Mouse (Mus musculus) E14TG2a.4 (cell line): Measurements from ENCODE around the gene Gm49369.

Experiments used
- H3K27me3 ChIP-seq: 2 replicates; pipeline ENCODE4 v1.6.1; 2014; ENCODE audit warnings: low read length, control low read depth; ENCODE audit not compliant: insufficient read depth
- H3K36me3 ChIP-seq: 2 replicates; pipeline ENCODE4 v1.6.1; 2014; ENCODE audit warnings: low read length, control low read depth; ENCODE audit not compliant: insufficient read depth
- H3K4me1 ChIP-seq: replicated peaks from 2 replicates; pipeline ENCODE4 v1.6.1; 2014; ENCODE audit warnings: low read depth, low read length, control low read depth
- H3K4me3 ChIP-seq: replicated peaks from 2 replicates; pipeline ENCODE4 v1.5.1; 2014; ENCODE audit warnings: mild to moderate bottlenecking, low read length
- H3K9me3 ChIP-seq: 2 replicates; pipeline ENCODE4 v1.6.1; 2014; ENCODE audit warnings: low read length, control low read depth
- CTCF ChIP-seq: conservative IDR thresholded peaks from 2 replicates; pipeline ENCODE4 v1.5.1; 2014; ENCODE audit warnings: low read length
- NANOG ChIP-seq: IDR thresholded peaks from 2 replicates; pipeline ENCODE4 v1.6.1; 2014; ENCODE audit warnings: borderline replicate concordance, low read length, mixed read lengths
- POU5F1 ChIP-seq: IDR thresholded peaks from 2 replicates; pipeline ENCODE4 v1.6.1; 2014; ENCODE audit warnings: low read length, borderline replicate concordance

The Gm49369 gene

DNA sequence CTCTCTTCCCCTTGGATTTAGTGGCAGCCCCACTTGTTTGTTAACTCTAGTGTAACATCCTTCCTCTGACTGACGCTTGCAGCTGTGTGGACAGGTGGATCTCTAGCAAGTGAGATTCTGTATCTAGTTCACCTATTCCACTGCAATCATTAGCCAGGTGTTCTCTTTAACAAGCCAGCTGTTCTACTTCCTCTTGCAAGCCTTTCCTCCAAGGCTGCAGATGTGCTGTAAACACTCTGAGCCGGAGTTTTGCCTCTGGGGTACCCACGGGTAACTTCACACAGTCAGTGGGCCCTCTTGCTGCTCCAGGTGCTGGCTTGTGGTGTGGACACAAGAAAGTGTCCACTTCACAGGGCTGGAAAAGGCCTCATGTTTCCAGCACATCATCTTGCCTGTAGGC, 24.9 kb downstream of the Gm49369 start:
- Histone ChIP-seq H3K9me3 (no peaks in the 10 kb centered on the region), H3K4me3 (no peak overlapping the region), H3K4me1 (0 out of 2 replicates have a peak, but pooled peaks cover 2% of the 10 kb centered on the region), H3K36me3 (no peaks in the 10 kb centered on the region), H3K27me3 (peaks cover 31% of the 10 kb centered on the region)
- TF ChIP-seq POU5F1, result no peak

DNA sequence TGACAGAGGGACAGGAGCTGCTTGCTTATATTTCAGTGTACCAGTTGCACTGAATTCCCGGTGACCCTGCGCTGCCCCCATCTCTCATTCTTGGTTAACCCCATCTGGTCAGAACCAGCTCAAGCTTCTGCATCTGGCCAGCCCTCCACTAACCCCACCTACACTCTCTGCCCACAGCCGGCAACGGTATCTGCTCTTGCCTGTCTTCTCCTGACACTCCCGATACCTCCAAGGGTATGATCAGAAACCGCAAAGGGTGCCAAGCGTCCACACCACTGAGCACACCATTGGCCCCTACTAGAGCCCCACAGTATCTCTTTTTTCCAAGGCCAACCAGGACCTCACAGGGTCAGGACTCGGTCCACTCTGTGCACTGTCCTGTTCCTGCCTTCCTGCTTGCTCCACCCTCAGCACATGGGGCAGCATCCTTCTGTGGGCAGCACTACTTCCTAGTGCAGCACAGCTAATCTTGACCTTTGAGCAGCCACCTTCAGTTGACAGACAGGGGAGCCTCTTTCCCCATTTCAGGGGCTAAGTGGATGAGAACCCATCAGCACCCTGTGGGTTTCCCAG, 27.7 kb downstream of the Gm49369 start:
- Histone ChIP-seq H3K4me3 (no peak overlapping the region), H3K9me3 (no peaks in the 10 kb centered on the region), H3K4me1 (peaks cover 2% of the 10 kb centered on the region), H3K36me3 (no peaks in the 10 kb centered on the region), H3K27me3 (peaks cover 30% of the 10 kb centered on the region)
- TF ChIP-seq NANOG (no peak), CTCF (no peak), POU5F1 (no peak)

DNA sequence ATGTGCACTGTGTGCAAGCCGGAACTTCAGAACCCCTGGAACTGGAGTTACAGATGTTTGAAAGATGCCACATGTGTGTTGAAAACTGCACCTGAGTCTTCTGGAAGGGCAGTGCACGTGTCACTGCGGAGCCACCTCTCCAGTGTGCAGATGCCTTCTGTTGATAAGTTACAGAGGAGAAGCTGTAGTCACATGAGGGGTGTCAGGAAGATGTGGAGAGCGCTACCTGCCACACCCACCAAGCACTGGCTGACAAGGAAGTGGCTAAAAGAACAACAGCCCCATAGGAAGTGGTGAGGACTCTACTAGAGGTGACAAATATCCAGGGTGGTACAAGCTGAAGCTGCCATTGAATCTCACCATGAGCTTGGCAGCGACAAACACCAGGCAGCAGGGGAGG, 28.6 kb downstream of the Gm49369 start:
- H3K36me3 ChIP-seq, result no peaks in the 10 kb centered on the region
- TF ChIP-seq NANOG, result no peak
- TF ChIP-seq POU5F1, result no peak
- peaks cover 27% of the 10 kb centered on the region for H3K27me3 ChIP-seq
- H3K4me1 ChIP-seq, result peaks cover 11% of the 10 kb centered on the region
- no peak overlapping the region for H3K4me3 ChIP-seq
- no peaks in the 10 kb centered on the region for H3K9me3 ChIP-seq

DNA sequence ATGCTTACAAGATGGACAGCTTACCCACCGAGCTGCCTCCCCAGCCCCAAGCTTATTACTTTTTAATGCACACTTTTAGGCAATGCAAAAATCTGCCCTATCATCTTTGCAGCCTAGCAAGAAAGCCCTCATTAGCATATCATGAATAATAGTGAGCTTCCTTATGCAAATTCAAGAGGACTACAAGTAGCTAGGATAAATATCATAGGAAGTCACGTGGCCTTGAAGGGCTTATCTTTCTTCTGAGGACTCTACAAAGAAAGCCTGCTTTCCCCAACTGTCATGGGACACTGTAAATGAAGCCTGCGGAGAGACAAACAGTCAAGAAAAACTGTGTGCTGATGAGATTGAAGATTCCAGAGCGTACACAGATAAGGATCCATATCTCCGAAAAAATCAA, 30.9 kb downstream of the Gm49369 start:
- no peak for TF ChIP-seq POU5F1
- TF ChIP-seq NANOG, result no peak
- no peak for TF ChIP-seq CTCF
- Histone ChIP-seq H3K4me3 (no peak overlapping the region), H3K27me3 (peaks cover 21% of the 10 kb centered on the region)

DNA sequence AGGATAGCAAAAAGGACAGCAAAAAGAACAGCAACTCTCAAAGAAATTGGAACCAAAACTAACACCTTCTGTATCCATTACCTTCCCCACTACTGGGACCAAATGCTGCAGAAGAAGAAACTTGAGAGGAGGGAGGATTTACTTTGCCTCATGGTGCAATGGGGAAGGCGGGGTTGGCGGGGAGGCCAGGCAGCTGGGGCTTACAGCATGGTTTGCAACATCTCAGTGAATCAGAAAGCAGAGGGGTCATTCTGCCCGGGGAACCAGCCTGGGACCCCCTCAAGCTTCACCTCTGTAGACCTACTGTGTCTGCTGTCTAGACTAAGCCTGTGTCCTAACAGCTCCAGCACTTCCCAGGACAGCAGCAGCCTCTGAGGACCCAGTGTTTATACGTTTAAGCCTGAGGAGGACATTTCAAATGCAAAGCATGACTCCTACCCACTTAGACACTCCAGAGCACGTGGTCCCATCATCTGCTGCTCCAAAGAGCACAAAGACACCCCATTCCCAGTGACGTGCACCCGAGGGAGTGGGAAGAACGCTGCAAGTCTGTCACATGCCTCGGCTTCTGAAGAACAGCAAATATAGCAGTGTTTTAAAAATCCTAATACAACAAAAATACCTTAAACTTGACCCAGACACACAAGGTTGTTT, 33.0 kb downstream of the Gm49369 start:
- TF ChIP-seq NANOG (no peak), POU5F1 (no peak), CTCF (no peak)
- Histone ChIP-seq H3K4me1 (peaks cover 29% of the 10 kb centered on the region), H3K4me3 (no peak overlapping the region), H3K9me3 (no peaks in the 10 kb centered on the region), H3K36me3 (no peaks in the 10 kb centered on the region), H3K27me3 (0 out of 2 replicates have a peak, but pooled peaks cover 4% of the 10 kb centered on the region)

More for the DNA sequence above, 30.9 kb downstream of the Gm49369 start:
- Histone ChIP-seq H3K4me1 (peaks cover 23% of the 10 kb centered on the region), H3K9me3 (no peaks in the 10 kb centered on the region), H3K36me3 (no peaks in the 10 kb centered on the region)

DNA sequence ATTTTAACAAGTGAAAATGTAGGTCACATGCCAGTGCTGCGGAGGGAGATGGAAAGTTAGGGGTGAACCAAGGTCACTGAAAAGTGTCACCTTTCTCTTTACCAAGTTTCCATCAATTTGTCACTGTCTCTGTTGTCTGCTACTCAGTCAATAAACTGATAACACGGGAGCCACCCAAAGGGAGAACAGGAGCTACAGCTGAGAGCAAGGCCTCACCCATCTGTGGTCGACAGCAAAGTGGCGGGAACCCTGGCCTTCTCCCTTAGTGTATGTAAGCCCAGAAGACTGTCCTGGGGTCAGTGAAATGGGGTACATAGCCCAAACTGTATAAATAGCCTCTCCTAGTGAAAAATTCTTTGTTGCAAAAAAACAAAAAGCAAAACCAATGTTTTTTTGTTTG, 34.9 kb downstream of the Gm49369 start:
- Histone ChIP-seq H3K4me1 (peaks cover 27% of the 10 kb centered on the region), H3K4me3 (no peak overlapping the region), H3K27me3 (0 out of 2 replicates have a peak, but pooled peaks cover 4% of the 10 kb centered on the region), H3K36me3 (no peaks in the 10 kb centered on the region), H3K9me3 (no peaks in the 10 kb centered on the region)
- TF ChIP-seq POU5F1, result no peak
- TF ChIP-seq CTCF, result no peak
- no peak for TF ChIP-seq NANOG

DNA sequence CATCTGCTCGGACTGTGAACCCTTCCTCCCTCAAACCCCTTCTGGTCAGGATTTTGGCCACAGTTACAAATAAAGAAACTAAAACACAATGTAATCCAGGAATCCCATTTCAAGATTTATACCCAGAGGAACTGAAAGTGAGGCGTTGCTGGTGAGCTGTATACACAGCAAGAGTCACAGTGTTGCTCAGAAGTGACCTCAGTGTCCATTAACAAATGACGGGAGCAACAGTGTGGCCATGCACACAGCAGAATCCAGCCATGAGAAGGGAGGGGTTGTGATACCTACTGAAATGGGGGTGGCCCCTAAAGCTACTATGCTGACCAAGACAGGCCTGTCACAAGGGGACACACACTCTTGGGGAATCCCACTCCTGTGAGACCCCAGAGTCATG, 40.2 kb downstream of the Gm49369 start:
- H3K4me1 ChIP-seq, result peaks cover 6% of the 10 kb centered on the region
- H3K4me3 ChIP-seq, result no peak overlapping the region
- no peaks in the 10 kb centered on the region for H3K36me3 ChIP-seq
- TF ChIP-seq CTCF, result no peak
- no peak for TF ChIP-seq NANOG
- TF ChIP-seq POU5F1, result no peak
- H3K27me3 ChIP-seq, result peaks cover 16% of the 10 kb centered on the region; the same call in 1 of the 2 replicates
- H3K9me3 ChIP-seq, result no peaks in the 10 kb centered on the region

DNA sequence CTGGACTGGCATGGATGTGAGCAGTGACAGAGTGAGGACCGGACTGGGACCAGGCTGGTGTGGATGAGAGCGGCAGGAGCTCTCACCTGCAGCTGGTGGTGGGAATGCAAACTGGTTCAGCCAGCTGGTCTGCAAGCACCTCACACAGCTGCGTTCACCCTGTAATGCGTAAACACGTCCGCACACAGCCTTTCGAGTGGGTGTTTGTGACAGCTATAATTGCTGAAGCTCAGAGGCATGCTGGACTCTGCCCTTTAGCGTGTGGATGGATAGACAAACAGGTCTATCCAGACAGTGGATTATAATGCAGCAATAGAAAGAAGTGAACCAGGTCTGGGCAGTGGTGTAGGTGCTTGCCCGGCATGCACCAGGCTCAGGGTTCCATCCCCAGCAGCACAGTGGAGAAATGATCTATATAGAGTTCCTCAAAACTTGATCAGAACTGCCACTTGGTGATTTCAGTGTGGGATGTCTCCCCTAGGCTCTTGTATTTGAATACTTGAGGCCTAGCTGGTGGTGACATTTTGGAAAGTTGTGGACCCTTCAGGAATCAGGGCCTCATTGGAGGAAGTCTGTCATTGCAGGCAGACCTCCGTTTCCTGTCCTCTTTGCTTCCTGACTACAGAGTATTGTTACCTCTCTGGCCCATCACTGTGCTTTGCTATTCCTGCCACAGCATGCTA, 40.8 kb downstream of the Gm49369 start:
- Histone ChIP-seq H3K27me3 (peaks cover 16% of the 10 kb centered on the region; the same call in 1 of the 2 replicates), H3K4me1 (peaks cover 6% of the 10 kb centered on the region), H3K4me3 (no peak overlapping the region), H3K9me3 (no peaks in the 10 kb centered on the region), H3K36me3 (no peaks in the 10 kb centered on the region)
- TF ChIP-seq NANOG (no peak), POU5F1 (no peak), CTCF (no peak)
